Mouse (Mus musculus) ES-E14 (cell line): ENCODE results near the gene Rpl38.

Source experiments
- CHD2 ChIP-seq: IDR thresholded peaks from 2 replicates; pipeline ENCODE4 v1.6.1; 2014; ENCODE audit warnings: mild to moderate bottlenecking, low read depth, low read length, inconsistent platforms
- HCFC1 ChIP-seq: IDR thresholded peaks from 2 replicates; pipeline ENCODE4 v1.6.1; 2012; ENCODE audit warnings: low read length, inconsistent platforms, borderline replicate concordance; ENCODE audit not compliant: insufficient read depth
- ZNF384 ChIP-seq: IDR thresholded peaks from 2 replicates; pipeline ENCODE4 v1.6.1; 2012; ENCODE audit warnings: low read depth, low read length, inconsistent platforms

DNA sequence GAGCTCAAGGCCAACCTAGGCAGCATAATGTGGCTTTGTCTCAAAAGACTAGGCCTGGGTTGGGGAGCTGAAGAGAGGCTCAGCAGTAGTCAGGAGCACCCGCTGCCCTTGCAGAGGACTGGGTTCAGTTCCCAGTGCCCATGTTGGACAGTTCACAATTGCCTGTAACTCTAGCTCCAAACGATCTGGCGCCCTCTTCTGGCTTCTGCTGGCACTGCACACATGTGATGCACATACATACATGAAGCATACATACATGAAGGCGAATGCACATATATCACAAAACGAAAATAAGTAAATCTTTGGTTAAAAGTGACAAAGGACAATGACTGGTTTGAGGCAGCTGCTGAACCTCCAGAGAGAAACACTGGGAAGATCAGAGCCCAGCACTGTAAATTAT lies 38.3 kb upstream of the Rpl38 start:
- no peak for TF ChIP-seq HCFC1
- no peak for TF ChIP-seq CHD2
- TF ChIP-seq ZNF384 = no peak
